Mouse (Mus musculus) liver, postnatal 0 days (tissue): ENCODE measurements around the gene Cdc42bpa. TPM values are rescaled to one million over a fixed set of nuclear protein-coding genes. Genes with fewer than 3 reads are reported as not detected.
"Not testable (repeated sequence)": the region's sequence is repeated elsewhere in the genome, so short reads cannot be mapped to it uniquely, and the experiment has no call there.

Experiments used
- ATAC-seq: fragments of 200-750 bp; cut with Nextera tagmentation; 2 replicates; pipeline ENCODE4 v1.8.0; 2017; ENCODE audit warnings: mild to moderate bottlenecking, moderate library complexity
- DNase-seq: peaks from one replicate; pipeline ENCODE4 v3.0.0-alpha.2; 2016
- H3K27ac ChIP-seq: fragments of 300-500 bp; sonication (generic); 2 replicates; pipeline ENCODE4 v1.5.1; 2014; ENCODE audit warnings: antibody characterized with exemption, moderate library complexity, mild to moderate bottlenecking, low read depth
- H3K27me3 ChIP-seq: fragments of 300-500 bp; sonication (generic); 2 replicates; pipeline ENCODE4 v1.6.1; 2014; ENCODE audit warnings: low read length, control low read depth, mixed read lengths; ENCODE audit not compliant: insufficient read depth
- H3K36me3 ChIP-seq: fragments of 300-500 bp; sonication (generic); replicated peaks from 2 replicates; pipeline ENCODE4 v1.6.1; 2014; ENCODE audit warnings: mild to moderate bottlenecking, control low read depth, low read length, moderate library complexity, mixed read lengths; ENCODE audit not compliant: insufficient read depth
- H3K4me1 ChIP-seq: fragments of 300-500 bp; sonication (generic); 2 replicates; pipeline ENCODE4 v1.6.1; 2014; ENCODE audit warnings: antibody characterized with exemption, mild to moderate bottlenecking, control low read depth; ENCODE audit not compliant: insufficient read depth
- H3K4me2 ChIP-seq: fragments of 300-500 bp; sonication (generic); 2 replicates; pipeline ENCODE4 v1.6.1; 2014; ENCODE audit warnings: low read depth, mild to moderate bottlenecking, low read length, moderate library complexity, mixed read lengths
- H3K4me3 ChIP-seq: fragments of 300-500 bp; sonication (generic); 2 replicates; pipeline ENCODE4 v1.5.1; 2014; ENCODE audit warnings: low read depth, low read length
- H3K9ac ChIP-seq: fragments of 300-500 bp; sonication (generic); replicated peaks from 2 replicates; pipeline ENCODE4 v1.6.1; 2014; ENCODE audit warnings: mild to moderate bottlenecking, moderate library complexity
- H3K9me3 ChIP-seq: fragments of 300-500 bp; sonication (generic); 2 replicates; pipeline ENCODE4 v1.6.1; 2016; ENCODE audit warnings: mild to moderate bottlenecking, control low read depth, low read length, mixed read lengths
- CTCF ChIP-seq: sonication (generic); IDR thresholded peaks from 2 replicates; pipeline ENCODE4 v1.5.1; 2016; ENCODE audit warnings: antibody characterized with exemption, low read depth
- EP300 ChIP-seq: IDR thresholded peaks from 2 replicates; pipeline ENCODE4 v1.6.1; 2016; ENCODE audit warnings: antibody characterized with exemption, low read depth, mild to moderate bottlenecking
- WGBS: fragments of 180-500 bp; shearing (Covaris S2); extraction: QIAGEN DNeasy Blood & Tissue Kit; methylation state at CpG from one replicate; pipeline ENCODE4 v1.1.7; 2014; ENCODE audit not compliant: insufficient replicate concordance; 5-methylcytosine and 5-hydroxymethylcytosine counted together
- polyA plus RNA-seq: library from polyadenylated mRNA; unstranded; fragments of >200 nt; fragmentation: Nextera tagmentation; extraction: Ambion mirVana; gene quantifications from 2 replicates; pipeline ENCODE4 v1.2.1, GENCODE M21; 2015

Gene Cdc42bpa
- polyA plus RNA-seq, 1 experiment from 2014 or later: 3.5 TPM

DNA sequence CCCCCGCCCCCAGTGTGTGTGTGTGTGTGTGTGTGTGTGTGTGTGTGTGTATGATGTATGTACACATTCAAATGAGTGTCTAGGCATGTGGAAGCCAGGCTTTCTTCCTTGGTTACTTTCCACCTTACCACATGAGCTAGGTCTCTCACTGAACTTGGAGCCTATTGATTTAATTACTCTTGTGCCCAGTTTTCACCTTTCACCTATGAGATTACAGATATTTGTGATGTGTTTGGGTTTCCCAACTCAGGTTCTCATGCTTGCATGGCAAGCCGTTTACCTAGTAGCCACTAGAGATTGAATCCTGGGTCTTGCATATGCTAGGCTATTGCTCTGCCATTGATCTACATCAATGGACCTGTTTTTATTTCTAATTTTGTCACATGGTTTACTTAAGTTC is 57.9 kb downstream of the Cdc42bpa start:
- Histone ChIP-seq H3K4me2 (no peak overlapping the region), H3K27ac (no peak overlapping the region), H3K4me3 (no peak overlapping the region), H3K27me3 (no peaks in the 10 kb centered on the region), H3K9ac (no peak overlapping the region), H3K4me1 (0 out of 2 replicates have a peak, but pooled peaks cover 3% of the 10 kb centered on the region), H3K36me3 (no peaks in the 10 kb centered on the region), H3K9me3 (no peaks in the 10 kb centered on the region)
- WGBS: 63% methylated on average over 2 of the region's 2 CpGs
- DNase-seq: no peak
- peak; percentile 54; the same call in 1 of the 2 replicates for ATAC-seq
- TF ChIP-seq EP300 (no peak), CTCF (no peak)

DNA sequence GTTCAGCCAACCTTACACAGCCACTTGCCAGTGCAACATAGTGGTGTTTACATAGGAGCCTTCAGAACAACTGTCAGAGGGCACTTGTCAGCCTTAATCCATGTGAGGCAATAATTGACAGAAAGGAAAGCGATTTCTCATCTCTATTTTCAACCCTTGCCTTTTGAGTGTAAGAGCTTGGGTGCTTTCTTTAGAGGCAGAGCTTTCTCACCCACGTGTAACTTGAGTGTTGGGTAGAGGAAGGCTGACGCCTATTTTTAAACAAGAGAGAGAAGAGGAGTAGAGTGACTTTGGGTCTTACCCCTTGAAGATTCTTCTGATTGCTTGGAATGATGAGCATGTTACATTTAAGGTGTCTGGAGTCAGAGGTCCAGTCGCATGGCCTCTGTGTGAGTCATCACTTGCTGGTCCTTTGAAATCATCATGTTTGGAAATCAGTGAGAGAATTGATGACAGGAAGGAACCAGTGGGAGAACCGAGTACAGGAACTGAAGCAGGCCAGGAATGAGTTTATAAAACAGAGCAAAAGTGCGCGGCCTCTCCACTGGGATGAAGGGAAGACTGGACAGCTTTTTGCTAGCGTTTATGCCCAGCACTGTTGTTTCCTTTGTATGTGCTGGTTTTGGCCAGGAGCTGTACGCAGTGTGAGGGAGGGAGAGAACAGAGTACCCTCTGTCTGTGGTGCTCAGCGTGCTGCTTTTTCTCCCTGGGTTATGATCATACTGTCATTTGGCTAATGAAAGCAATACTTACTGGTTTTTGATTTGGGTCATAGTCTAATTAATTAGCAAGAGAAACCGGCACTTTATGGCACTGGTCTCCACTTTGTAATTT is 61.4 kb downstream of the Cdc42bpa start:
- Histone ChIP-seq H3K27ac (no peak overlapping the region; the same call in 1 of the 2 replicates), H3K4me2 (no peak overlapping the region), H3K4me3 (no peak overlapping the region), H3K4me1 (peaks cover 3% of the 10 kb centered on the region; the same call in 1 of the 2 replicates), H3K9ac (no peak overlapping the region), H3K36me3 (no peaks in the 10 kb centered on the region), H3K9me3 (no peaks in the 10 kb centered on the region), H3K27me3 (no peaks in the 10 kb centered on the region)
- ATAC-seq: no peak
- WGBS: 55% methylated on average over 11 of the region's 11 CpGs
- TF ChIP-seq EP300 (no peak), CTCF (no peak)
- DNase-seq: no peak

- no peak for ATAC-seq
- Histone ChIP-seq H3K9me3 (no peaks in the 10 kb centered on the region), H3K4me3 (no peak overlapping the region), H3K36me3 (no peaks in the 10 kb centered on the region), H3K9ac (no peak overlapping the region), H3K27me3 (no peaks in the 10 kb centered on the region), H3K27ac (no peak overlapping the region), H3K4me1 (peaks cover 3% of the 10 kb centered on the region; the same call in 1 of the 2 replicates), H3K4me2 (no peak overlapping the region)
- TF ChIP-seq CTCF (no peak), EP300 (no peak)
- 83% methylated on average over 5 of the region's 5 CpGs for WGBS
- DNase-seq: no peak
Measured at GRCm38 (mm10) chr1:180023512-180023911, 63.2 kb downstream of the Cdc42bpa start.

- not testable (repeated sequence) for H3K27ac ChIP-seq, H3K9me3 ChIP-seq, H3K4me1 ChIP-seq, DNase-seq, H3K36me3 ChIP-seq, ATAC-seq, H3K4me2 ChIP-seq, H3K4me3 ChIP-seq, H3K27me3 ChIP-seq, H3K9ac ChIP-seq
- 86% methylated on average over 5 of the region's 5 CpGs for WGBS
Measured at GRCm38 (mm10) chr1:180029863-180030262, 69.6 kb downstream of the Cdc42bpa start.

GRCm38 (mm10) chr1:180030631-180031365 is 70.5 kb downstream of the Cdc42bpa start:
- H3K9me3 ChIP-seq: no peaks in the 10 kb centered on the region
- H3K4me1 ChIP-seq: no peaks in the 10 kb centered on the region
- 69% methylated on average over 8 of the region's 8 CpGs for WGBS
- no peak overlapping the region for H3K27ac ChIP-seq
- no peak overlapping the region for H3K4me2 ChIP-seq
- DNase-seq (no peak), ATAC-seq (no peak)
- H3K27me3 ChIP-seq: no peaks in the 10 kb centered on the region
- no peak overlapping the region for H3K4me3 ChIP-seq
- TF ChIP-seq CTCF: no peak
- TF ChIP-seq EP300: no peak
- H3K9ac ChIP-seq: no peak overlapping the region
- no peaks in the 10 kb centered on the region for H3K36me3 ChIP-seq
